Mouse (Mus musculus) limb, embryonic 15.5 days (tissue): ENCODE measurements around the gene Sirt4. TPM values are rescaled to one million over a fixed set of nuclear protein-coding genes. Genes with fewer than 3 reads are reported as not detected.
"Not testable (repeated sequence)": the region's sequence is repeated elsewhere in the genome, so short reads cannot be mapped to it uniquely, and the experiment has no call there.

ENCODE experiments used
- ATAC-seq: fragments of 200-750 bp; cut with Nextera tagmentation; 2 replicates; pipeline ENCODE4 v1.8.0; 2017; ENCODE audit warnings: low read depth, moderate TSS enrichment; ENCODE audit not compliant: insufficient number of reproducible peaks, low FRiP score, low TSS enrichment
- H3K27ac ChIP-seq: fragments of 300-500 bp; sonication (generic); 2 replicates; pipeline ENCODE4 v1.5.1; 2015; ENCODE audit warnings: moderate library complexity, mild to moderate bottlenecking, inconsistent platforms
- H3K27me3 ChIP-seq: fragments of 300-500 bp; sonication (generic); 2 replicates; pipeline ENCODE4 v1.6.1; 2015; ENCODE audit warnings: inconsistent platforms
- H3K36me3 ChIP-seq: fragments of 300-500 bp; sonication (generic); 2 replicates; pipeline ENCODE4 v1.6.1; 2015; ENCODE audit warnings: inconsistent platforms
- H3K4me1 ChIP-seq: fragments of 300-500 bp; sonication (generic); 2 replicates; pipeline ENCODE4 v1.6.1; 2015; ENCODE audit warnings: inconsistent platforms
- H3K4me2 ChIP-seq: fragments of 300-500 bp; sonication (generic); 2 replicates; pipeline ENCODE4 v1.6.1; 2015; ENCODE audit warnings: mild to moderate bottlenecking, inconsistent platforms
- H3K4me3 ChIP-seq: fragments of 300-500 bp; sonication (generic); 2 replicates; pipeline ENCODE4 v1.5.1; 2015; ENCODE audit warnings: mild to moderate bottlenecking, inconsistent platforms
- H3K9ac ChIP-seq: fragments of 300-500 bp; sonication (generic); 2 replicates; pipeline ENCODE4 v1.6.1; 2015; ENCODE audit warnings: inconsistent platforms
- H3K9me3 ChIP-seq: fragments of 300-500 bp; sonication (generic); 2 replicates; pipeline ENCODE4 v1.6.1; 2016; ENCODE audit warnings: inconsistent platforms
- WGBS: fragments of 180-500 bp; shearing (Covaris S2); methylation state at CpG from one replicate; pipeline ENCODE4 v1.1.7; 2015; 5-methylcytosine and 5-hydroxymethylcytosine counted together
- polyA plus RNA-seq: library from polyadenylated mRNA; unstranded; fragments of >200 nt; fragmentation: Nextera tagmentation; extraction: Ambion mirVana; gene quantifications from 2 replicates; pipeline ENCODE4 v1.2.1, GENCODE M21; 2015

Gene Sirt4
- polyA plus RNA-seq, 1 experiment from 2014 or later, result 26.5 TPM

DNA sequence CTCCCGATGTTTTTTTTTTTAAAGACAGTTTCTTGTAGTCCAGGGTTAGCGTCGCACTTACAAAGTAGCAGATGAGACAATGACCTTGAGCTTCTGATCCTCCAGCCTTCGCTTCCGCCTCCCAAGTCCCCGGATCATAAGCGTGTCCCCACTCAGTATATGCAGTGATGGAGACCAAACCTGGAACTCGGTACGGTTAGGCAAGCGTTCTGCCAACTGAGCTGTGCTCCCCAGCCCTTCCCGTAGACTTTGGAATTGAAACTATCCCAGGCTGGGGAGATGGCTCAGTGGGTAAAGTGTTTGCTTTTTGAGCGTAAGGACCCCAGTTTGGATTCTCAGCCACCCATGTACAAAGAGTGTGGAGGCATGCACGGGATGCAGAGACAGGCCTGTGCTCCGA is 28.7 kb upstream of the Sirt4 start:
- ATAC-seq, result no peak
- Histone ChIP-seq H3K4me1 (peaks cover 65% of the 10 kb centered on the region), H3K9me3 (no peaks in the 10 kb centered on the region), H3K27ac (no peak overlapping the region), H3K4me3 (no peak overlapping the region), H3K9ac (no peak overlapping the region), H3K27me3 (no peaks in the 10 kb centered on the region), H3K36me3 (peaks cover 13% of the 10 kb centered on the region; the same call in 1 of the 2 replicates), H3K4me2 (no peak overlapping the region)
- whole genome bisulfite sequencing, result 95% methylated on average over 14 of the region's 14 CpGs

DNA sequence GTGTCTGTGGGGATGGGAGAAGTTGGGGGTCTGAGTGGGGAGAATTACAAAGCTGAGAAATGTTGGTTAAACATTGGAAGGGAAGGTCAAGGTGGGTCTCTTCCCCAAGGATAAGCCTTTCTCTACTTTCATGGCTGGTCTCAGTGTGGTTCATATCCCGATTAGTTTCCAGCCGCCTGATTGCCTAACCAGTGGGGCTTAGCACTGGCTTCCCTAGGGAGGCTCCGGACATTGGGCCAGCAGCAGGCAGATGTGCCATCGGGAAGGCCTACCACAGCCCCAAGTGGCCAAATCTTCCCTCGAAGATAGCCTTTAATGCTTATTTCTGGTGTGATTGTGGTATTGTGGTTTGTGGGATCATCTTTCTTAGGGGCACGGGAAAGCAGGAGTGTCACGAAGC is 27.9 kb upstream of the Sirt4 start:
- H3K4me2 ChIP-seq, result no peak overlapping the region
- H3K4me1 ChIP-seq, result peaks cover 74% of the 10 kb centered on the region
- H3K9me3 ChIP-seq, result no peaks in the 10 kb centered on the region
- no peak overlapping the region for H3K9ac ChIP-seq
- no peak for ATAC-seq
- peaks cover 13% of the 10 kb centered on the region; the same call in 1 of the 2 replicates for H3K36me3 ChIP-seq
- no peak overlapping the region for H3K27ac ChIP-seq
- H3K4me3 ChIP-seq, result no peak overlapping the region
- WGBS, result 90% methylated on average over 7 of the region's 7 CpGs
- H3K27me3 ChIP-seq, result no peaks in the 10 kb centered on the region

DNA sequence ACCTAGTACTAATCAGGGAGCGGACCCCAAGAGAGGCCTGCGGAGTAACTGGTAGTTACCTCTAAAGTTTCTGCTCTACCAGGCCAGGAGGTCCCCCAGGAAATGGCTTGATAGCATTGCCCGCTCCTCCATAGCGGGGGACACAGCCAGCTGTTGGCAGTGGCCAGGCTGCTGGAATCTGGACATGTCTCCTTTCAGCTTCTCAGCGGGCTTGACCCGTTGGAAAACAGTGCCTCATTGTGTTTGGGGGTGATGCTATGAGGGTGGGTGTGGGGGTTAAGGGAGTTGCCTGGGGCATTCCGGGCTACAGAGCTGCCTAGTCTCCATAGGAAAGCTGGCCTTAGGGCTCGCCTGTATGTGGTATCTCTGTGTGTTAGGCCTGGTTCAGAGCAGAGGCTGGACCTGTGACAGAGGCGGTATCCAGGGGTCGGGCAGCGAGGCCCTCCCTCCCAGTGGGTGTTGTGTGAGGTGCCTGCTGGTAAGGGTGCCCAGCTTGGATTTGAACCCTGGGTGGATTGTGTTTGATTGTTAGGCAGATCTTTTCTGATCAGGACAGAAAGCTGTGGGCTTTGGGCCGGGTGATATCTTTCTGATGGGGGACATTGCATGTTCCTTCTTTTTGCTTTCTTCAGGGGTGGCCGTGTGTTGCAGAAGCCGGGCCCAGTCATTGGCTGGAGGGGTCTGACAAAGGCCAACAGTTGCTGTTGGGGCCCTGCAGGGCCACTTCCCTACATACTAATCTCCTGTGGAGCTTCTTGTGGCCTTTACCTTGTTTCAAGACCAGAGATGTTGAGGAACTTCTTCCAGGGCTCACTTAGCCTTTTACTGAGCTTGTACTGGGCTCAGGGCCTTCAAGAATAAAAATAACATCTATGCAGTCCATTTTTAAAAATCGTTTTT is 25.5 kb upstream of the Sirt4 start:
- Histone ChIP-seq H3K9ac (0 out of 2 replicates have a peak overlapping the region, but pooled peaks have one; percentile 12), H3K4me1 (peaks cover 64% of the 10 kb centered on the region), H3K27me3 (no peaks in the 10 kb centered on the region), H3K36me3 (peaks cover 7% of the 10 kb centered on the region; the same call in 1 of the 2 replicates), H3K9me3 (no peaks in the 10 kb centered on the region), H3K4me3 (peak overlapping the region; percentile 91), H3K4me2 (peak overlapping the region; percentile 75), H3K27ac (peak overlapping the region; percentile 79)
- no peak for ATAC-seq
- 67% methylated on average over 15 of the region's 15 CpGs for WGBS

- Histone ChIP-seq H3K4me3 (peak overlapping the region; percentile 91), H3K4me1 (peaks cover 57% of the 10 kb centered on the region), H3K9ac (0 out of 2 replicates have a peak overlapping the region, but pooled peaks have one; percentile 90), H3K4me2 (peak overlapping the region; percentile 75), H3K36me3 (peaks cover 7% of the 10 kb centered on the region; the same call in 1 of the 2 replicates), H3K27ac (peak overlapping the region; percentile 79), H3K9me3 (no peaks in the 10 kb centered on the region), H3K27me3 (no peaks in the 10 kb centered on the region)
- ATAC-seq, result no peak
- 18% methylated on average over 15 of the region's 15 CpGs for WGBS
Observed at GRCm38 (mm10) chr5:115509321-115509761, 24.8 kb upstream of the Sirt4 start.

- H3K4me1 ChIP-seq, result peaks cover 52% of the 10 kb centered on the region
- ATAC-seq, result peak; percentile 25; the same call in 1 of the 2 replicates
- peak overlapping the region; percentile 91 for H3K4me3 ChIP-seq
- no peaks in the 10 kb centered on the region for H3K9me3 ChIP-seq
- WGBS, result 34% methylated on average over 10 of the region's 10 CpGs
- peak overlapping the region; percentile 90; the same call in 1 of the 2 replicates for H3K9ac ChIP-seq
- H3K27me3 ChIP-seq, result no peaks in the 10 kb centered on the region
- H3K27ac ChIP-seq, result peak overlapping the region; percentile 79
- H3K4me2 ChIP-seq, result peak overlapping the region; percentile 75
- H3K36me3 ChIP-seq, result peaks cover 6% of the 10 kb centered on the region; the same call in 1 of the 2 replicates
Observed at GRCm38 (mm10) chr5:115508859-115509147, 24.3 kb upstream of the Sirt4 start.

DNA sequence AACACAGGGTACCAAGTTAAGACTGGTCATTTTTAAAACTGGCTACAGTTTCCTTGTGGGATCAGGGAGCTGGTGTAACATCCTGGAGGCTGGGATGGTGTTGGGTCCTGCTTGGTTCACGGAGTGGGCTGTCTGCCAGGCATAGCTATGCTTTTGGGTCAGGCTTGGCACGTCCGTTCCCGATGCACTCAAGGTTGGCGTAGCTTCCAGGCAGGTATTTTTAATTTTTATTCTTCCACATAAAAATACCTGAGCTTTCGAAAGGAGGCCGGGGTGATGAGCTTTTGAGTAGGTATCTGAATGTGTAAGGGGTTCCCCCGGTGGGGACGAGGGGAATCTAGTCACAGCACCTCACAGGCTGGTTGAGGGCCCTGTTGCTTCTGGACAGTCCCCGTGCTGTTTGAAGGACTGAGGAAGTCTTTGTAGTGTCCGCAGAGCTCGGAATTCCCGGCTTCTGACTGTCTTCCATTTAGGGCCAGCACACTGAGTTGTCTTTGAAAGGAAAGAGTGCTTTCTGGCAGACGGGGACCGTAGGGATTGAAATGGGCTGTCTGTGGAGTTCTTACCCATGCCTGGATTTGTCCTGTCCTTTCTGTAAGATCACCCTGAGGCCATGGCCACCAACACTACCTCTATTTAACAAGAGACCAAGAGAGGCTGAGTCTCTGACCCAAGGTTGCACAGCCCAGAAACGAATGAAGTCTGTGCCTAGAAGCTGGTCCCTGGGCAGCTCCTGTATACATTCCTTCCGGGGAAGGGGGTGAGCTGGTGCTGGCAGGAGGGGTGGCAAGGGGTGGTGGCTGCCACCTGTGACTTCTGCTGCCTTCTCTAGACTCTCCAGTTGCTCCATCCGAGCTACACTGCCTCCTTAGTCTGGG is 23.7 kb upstream of the Sirt4 start:
- Histone ChIP-seq H3K4me3 (peak overlapping the region; percentile 91), H3K27me3 (no peaks in the 10 kb centered on the region), H3K9ac (peak overlapping the region; percentile 90), H3K36me3 (peaks cover under 1% of the 10 kb centered on the region; the same call in 1 of the 2 replicates), H3K9me3 (no peaks in the 10 kb centered on the region), H3K27ac (peak overlapping the region; percentile 79), H3K4me1 (peaks cover 50% of the 10 kb centered on the region), H3K4me2 (peak overlapping the region; percentile 75)
- 14% methylated on average over 18 of the region's 18 CpGs for WGBS
- peak; percentile 12; the same call in 1 of the 2 replicates for ATAC-seq

GRCm38 (mm10) chr5:115507267-115507980 is 22.9 kb upstream of the Sirt4 start:
- no peaks in the 10 kb centered on the region for H3K36me3 ChIP-seq
- no peaks in the 10 kb centered on the region for H3K27me3 ChIP-seq
- ATAC-seq, result no peak
- 12% methylated on average over 12 of the region's 12 CpGs for WGBS
- peak overlapping the region; percentile 90 for H3K9ac ChIP-seq
- peak overlapping the region; percentile 91 for H3K4me3 ChIP-seq
- peak overlapping the region; percentile 79 for H3K27ac ChIP-seq
- H3K9me3 ChIP-seq, result no peaks in the 10 kb centered on the region
- peaks cover 46% of the 10 kb centered on the region for H3K4me1 ChIP-seq
- peak overlapping the region; percentile 75 for H3K4me2 ChIP-seq

DNA sequence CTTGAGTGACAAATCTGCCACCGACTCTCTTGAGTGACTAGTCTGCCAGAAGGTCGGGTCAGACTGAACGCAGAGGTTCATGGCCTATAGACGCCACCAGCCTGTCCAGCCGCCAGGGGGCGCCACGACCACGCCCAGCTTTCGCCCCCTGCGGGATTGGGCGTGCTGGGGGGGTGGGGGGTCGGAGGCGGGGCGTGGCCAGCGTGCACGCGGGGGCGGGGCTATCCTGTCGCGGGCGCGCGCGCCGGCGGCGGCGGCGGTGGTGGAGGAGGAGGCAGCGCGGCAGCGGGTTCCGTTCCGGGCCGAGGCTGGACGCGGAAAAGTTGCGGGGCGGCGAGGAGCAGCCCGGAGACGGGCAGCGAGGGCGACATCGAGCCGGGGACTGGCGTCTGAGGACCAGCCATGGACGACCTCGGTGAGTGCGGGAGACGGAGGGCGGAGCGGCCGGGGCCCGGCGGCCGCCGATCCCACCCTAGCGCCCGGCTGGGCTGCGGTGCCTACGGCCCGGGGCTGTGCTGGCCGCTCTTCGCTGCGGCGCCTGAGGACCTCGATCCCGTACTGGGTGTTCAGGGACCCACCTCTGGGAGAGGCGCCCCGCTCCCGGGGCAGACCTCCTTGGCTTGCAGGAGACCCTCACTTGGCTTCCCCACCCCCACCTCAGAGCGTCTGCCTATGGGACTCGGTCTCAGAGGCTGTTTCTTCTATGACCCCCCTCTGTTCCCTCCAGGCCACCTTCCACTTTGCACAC is 22.1 kb upstream of the Sirt4 start, which contains the start of gene Pxn:
TSS of gene Pxn (plus strand) at position 223 of the 748 bp plus-strand sequence.
- Histone ChIP-seq H3K4me2 (peak within 1 kb of the TSS; percentile 75), H3K9me3 (no peaks in the 10 kb centered on the region), H3K27me3 (no peaks in the 10 kb centered on the region), H3K36me3 (no peaks in the 10 kb centered on the region), H3K27ac (peak within 1 kb of the TSS; percentile 80), H3K9ac (peak within 1 kb of the TSS; percentile 90), H3K4me1 (peaks cover 40% of the 10 kb centered on the region), H3K4me3 (peak within 1 kb of the TSS; percentile 91)
- WGBS, result under 1% methylated on average over 51 of the region's 74 CpGs
- ATAC-seq, result peak; percentile 81

DNA sequence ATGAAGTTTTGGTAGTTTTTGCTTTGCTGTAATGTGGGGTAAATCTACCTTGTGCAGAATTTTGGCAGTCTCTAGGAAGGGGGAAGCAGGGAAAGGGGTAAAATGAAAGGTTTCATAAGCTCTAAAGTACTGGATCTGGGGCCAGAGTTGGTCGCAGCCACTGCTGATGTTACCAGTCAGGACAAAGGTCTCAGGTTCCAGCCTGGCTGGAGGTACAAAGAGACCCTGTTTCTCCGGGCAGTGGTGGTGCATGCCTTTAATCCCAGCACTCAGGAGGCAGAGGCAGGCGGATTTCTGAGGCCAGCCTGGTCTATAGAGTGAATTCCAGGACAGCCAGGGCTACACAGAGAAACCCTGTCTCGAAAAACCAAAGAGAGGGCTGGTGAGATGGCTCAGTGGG is 21.1 kb upstream of the Sirt4 start:
- H3K9ac ChIP-seq, H3K9me3 ChIP-seq, H3K4me3 ChIP-seq, H3K27me3 ChIP-seq, H3K36me3 ChIP-seq, ATAC-seq, H3K4me2 ChIP-seq, H3K27ac ChIP-seq: not testable (repeated sequence)
- H3K4me1 ChIP-seq, result peaks cover 40% of the 10 kb centered on the region
- 72% methylated on average over 4 of the region's 4 CpGs for WGBS

DNA sequence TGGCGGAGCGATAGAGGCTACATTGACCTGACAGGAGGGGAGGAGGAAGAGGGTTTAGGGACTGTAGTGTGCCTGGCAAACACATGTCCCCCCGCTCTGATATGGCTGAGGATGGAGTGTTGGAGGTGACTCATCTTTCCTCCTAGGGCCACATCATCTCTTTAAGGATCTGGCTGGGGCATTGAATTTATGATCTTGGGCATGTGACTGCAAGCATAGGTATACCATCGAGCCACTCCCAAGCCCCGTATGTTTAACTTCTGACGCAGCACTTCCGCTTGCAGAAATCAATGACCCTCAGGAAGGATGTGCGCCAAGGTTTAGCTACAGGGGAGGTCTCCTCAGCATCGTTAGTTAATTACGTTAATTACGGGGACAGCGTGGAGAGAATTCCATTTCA is 18.5 kb upstream of the Sirt4 start:
- H3K27ac ChIP-seq, result no peak overlapping the region
- no peak overlapping the region for H3K9ac ChIP-seq
- H3K4me3 ChIP-seq, result no peak overlapping the region
- no peak overlapping the region for H3K4me2 ChIP-seq
- no peaks in the 10 kb centered on the region for H3K36me3 ChIP-seq
- H3K9me3 ChIP-seq, result no peaks in the 10 kb centered on the region
- peaks cover 16% of the 10 kb centered on the region for H3K4me1 ChIP-seq
- H3K27me3 ChIP-seq, result no peaks in the 10 kb centered on the region
- no peak for ATAC-seq
- 56% methylated on average over 12 of the region's 12 CpGs for WGBS
